Mouse (Mus musculus) hindbrain, embryonic 12.5 days (tissue): ENCODE data around the gene Ccdc6. TPM values are rescaled to one million over a fixed set of nuclear protein-coding genes. Genes with fewer than 3 reads are reported as not detected.

Experiments used
- polyA plus RNA-seq: library from polyadenylated mRNA; unstranded; fragments of >200 nt; fragmentation: Nextera tagmentation; extraction: Ambion mirVana; gene quantifications from 2 replicates; pipeline ENCODE4 v1.2.1, GENCODE M21; 2016

Gene Ccdc6
- polyA plus RNA-seq, 1 experiment from 2014 or later = 17.0 TPM

Other genes starting within 250 kb of the Ccdc6 start
- 3.8 and 7.2 TPM in 2 replicates for gene Mrln, start 107.5 kb downstream of the Ccdc6 start, polyA plus RNA-seq
- gene Slc16a9, start 148.0 kb downstream of the Ccdc6 start, polyA plus RNA-seq = 1.3 and 1.4 TPM in 2 replicates